Mouse (Mus musculus) skeletal muscle tissue, adult 2 months (tissue): ENCODE measurements around the gene Cdh4.

Experiments
- DNase-seq: peaks from one replicate; pipeline ENCODE4 v3.0.0-alpha.2; 2012; ENCODE audit warnings: low read depth, low spot score

The Cdh4 gene

DNA sequence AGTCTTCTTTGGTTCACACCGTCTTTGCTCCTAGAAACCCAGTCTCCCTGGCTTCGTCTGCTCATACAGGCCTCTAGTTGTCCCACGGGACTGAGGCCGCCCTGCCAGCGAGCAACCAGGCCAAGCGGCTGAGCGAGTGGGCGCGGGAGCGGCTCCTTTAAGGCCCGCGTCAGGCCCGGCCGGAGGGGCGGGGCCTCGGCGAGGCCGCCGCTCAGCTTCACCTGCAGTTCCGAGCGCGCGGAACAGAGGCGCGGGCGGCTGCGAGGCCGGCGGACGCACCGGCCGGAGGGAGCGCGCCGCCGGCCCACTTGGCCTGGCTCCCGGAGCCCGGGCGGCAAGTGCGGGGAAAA is at the start of gene Cdh4:
Cdh4 (plus strand) TSS at position 241 of the 350 bp plus-strand sequence.
- peak; percentile 18 for DNase-seq

DNA sequence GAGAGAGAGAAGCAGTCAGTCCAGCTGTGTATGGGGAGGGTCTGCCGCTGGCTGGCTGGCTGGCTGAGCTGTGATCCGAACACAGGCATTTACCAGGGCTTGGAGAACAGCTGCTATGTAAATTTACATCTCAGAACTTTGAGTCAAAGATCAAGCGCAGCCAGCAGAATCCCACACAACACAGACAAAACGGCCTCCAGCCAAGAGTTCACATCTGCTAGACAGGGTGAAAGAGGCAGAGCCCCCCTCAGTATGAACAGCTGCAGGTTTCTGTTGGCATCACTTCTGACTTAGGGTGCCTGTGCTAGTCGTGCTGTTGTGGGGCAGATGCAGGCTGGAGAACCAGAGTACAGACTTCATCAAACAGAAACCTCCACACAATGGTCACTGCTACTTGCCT is 46.8 kb upstream of the Cdh4 start:
- DNase-seq, result no peak

DNA sequence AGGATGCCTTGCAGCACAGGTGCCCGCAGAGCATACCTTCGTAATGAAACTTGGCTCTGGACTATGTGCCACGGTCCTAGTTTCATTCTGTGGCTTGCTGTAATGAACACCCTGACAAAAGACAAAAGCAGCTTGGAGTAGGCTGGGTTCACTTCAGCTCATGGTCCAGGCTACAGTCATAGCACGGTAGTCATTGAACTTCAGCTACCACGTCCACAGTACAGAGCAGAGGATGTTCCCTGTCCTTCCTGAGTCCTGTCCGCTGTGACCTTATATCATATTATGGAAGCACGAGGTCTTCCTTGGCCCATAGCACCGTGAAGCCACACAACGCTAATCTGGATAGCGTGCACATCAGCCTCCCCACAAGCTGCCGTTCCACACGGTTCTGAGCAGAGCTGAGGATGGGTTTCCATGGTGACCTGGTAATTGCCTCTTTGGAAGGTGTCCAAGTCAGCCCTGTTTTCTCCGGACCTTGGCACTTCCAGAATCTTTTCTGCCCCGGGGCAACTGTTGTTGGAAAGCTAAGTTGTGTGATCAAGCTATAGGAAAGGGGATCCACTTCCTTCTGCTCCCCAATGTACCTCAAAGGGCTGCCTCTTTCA is 42.5 kb upstream of the Cdh4 start:
- DNase-seq, result no peak

DNA sequence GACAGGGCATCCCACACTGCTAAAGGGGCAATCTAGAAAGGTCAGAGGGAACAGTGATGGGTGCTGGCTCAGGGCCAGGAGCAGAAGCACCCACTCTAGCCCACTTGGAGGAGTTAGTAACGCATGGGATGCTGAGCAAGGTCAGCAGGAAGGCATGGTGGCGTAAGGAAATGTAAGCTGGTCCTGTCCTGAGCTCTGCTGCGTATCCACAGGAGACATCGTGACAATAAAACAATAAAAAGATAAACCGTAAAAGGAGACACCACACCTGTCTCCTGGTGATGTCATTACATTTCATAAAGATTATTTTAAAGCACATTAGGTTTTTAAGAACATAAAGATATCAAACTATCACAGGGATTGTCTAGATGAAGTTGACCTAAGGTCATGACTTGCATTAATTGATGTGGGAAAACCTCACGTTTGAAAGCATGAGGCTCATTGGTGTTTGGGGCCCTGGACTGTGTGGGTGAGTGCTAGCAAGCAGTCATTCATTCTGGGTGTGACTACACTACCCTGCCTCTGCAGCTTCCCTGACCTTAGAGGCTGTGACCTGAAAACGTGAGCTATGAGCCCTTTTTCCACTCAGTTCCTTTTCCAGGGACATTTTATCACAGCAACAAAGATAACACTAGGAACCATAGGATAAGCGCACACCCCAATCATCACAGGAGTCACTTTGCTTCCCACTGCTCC is 31.2 kb upstream of the Cdh4 start:
- no peak for DNase-seq

DNA sequence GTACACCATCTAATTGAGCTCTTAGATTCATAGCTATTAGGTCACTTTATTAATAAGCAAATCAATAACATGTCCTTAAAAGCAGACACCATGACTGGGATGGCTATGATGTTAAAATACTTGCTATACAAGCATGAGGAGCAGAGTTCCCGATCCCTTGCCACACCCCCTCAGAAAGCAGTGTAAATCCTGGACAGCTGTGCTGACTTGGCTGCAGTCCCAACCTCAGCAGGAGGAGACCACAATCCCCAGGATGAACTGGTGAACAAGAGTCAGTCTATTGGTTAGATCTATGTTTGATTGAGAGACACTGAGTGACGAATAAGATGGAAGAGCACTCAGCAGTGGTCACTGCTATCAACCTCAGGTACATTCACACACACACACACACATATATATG is 29.3 kb upstream of the Cdh4 start:
- DNase-seq, result no peak

DNA sequence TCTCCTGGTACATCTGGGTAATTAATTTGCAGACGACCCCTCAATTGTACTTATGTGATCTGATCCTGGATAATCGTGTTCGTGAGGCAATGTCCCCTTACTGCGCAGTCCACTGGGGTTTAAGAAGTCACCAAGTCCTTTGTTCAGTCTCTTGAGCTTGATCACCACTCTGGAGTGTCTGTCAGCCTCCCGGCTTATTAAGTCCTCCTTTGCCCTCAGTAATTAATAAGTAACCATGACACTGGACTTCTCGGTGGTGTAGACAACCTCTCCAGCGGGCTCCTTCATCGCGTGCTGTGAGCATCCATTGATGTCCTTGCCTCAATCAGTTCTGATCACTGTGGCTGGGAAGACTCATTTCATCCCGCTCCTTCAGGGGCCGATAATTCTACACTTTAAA is 28.0 kb upstream of the Cdh4 start:
- DNase-seq, result no peak

DNA sequence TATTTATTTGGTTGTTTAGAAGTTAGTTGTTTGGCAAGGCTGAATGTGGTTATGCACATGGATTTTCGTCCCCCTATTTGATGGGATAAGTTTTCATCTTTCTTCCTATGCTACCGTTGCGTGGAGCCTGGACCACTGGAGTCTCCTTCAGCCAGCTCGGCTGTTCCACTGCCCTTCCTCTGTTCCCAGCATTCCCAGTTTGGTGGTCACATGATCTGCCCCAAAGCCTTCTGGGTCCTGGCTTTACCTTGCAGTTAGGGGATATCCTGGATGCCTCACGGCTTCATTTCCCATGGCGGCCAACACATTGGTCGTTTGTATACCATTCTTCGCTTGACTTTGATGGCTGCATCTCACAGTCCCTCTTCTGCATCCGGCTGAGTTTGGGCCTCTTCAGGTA is 27.5 kb upstream of the Cdh4 start:
- no peak for DNase-seq

DNA sequence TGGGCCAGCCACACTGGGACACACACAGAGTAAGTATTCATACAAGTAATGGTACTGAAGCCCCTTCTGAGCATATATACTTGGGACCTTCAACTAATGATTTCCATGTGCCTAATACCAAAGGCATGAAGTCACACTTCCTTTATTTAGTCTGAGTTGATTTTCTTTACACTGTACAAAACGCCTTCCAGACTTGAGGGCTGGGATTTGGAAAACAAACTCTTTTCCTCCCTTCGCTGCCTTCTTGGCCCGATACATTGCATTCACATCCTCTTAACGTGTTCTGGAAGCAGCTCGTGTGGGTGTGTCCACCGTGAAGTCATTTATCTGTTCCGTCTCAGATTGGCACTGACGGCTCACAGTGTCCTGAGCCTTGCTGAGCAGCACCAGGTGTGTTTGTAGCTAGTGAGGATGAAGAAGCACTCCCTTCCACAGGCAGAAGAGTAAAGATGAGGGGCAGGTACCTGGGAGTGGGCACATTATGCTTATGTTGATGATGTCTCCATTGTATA is 26.3 kb upstream of the Cdh4 start:
- no peak for DNase-seq

DNA sequence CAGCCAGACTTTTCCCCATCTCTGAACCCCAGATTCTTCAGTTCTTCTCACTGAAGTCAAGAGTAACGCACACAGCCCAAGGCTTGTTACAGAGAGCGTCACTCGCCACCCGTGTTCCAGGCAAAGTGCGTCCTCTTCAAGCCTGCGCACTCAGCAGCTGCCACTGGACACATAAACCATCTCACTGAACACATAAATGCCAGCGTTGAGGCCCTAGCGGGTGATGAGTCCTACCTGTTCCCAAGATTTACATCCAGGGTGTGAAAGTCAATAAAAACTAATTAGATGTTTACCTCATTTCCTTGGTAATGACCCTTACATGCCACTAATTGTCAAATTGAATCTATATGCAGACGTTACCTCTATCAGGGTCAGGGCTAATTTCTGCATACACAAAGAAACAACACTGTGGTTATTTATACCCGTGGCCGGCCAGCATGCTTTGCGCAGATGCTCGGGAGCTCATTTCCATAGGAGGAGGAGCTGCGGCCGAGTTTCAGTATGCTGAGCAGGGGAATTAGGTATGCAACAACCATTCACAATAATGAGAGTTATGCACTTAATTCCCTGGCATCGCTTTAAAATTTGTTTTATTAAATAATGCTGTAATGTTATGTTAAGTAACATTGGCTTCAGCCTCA is 25.5 kb upstream of the Cdh4 start:
- DNase-seq, result no peak

DNA sequence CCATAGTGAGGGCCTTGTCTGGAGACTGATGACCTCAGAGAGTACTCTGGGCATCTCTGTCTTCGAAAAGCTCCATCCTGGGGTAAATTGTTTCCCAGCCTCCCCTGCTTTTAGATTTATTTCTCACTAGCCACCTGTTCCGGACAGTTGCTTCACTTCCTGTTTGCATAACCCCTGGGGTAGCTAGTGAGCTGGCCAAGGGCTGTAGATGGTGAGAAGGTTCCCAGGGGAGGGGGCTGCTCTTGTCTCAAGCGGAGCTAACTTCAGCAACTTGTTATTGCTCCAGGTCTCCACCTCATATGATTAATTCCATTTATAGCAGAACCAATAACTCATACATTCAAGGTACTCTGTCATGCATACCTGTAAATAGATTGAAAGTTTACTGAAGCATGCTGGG is 16.6 kb upstream of the Cdh4 start:
- DNase-seq, result no peak

DNA sequence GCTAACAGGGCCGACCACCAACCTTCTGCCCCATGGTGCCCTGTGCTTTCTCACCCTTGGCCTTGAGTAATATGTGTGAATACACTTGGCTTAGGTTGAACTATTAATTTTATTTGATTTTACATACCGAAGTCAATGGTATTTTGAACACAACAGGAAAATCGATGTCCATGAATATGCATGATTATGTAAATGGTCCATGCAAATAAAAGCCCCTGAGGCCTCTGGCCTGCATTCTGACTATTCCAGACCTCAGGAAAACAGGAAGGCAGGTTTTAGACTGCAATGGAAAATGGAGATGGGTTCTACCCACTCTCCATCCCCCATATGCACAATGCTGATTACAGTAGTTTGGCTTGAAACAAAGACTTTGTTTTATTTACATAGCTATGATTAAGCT is 13.3 kb upstream of the Cdh4 start:
- DNase-seq, result no peak

DNA sequence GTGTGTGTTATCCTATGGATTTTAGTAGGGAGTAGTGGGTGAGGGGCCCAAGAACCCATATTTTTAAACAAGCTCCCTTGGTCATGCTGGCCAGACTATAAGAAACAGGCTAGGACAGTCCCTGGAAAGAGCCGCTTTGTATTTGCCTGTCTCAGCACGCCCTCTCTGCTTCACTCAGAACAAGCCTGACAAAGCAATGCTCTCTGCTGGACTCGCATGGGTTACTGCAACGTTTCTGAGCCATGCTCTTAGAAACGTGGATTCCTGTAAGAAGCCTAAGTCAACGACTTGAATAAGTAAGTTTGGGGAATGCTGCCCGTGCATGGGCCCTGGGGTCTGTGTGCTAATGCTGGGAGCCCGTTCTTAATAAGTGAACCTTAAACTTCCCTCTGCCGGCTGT is 2.1 kb upstream of the Cdh4 start:
- DNase-seq, result no peak

DNA sequence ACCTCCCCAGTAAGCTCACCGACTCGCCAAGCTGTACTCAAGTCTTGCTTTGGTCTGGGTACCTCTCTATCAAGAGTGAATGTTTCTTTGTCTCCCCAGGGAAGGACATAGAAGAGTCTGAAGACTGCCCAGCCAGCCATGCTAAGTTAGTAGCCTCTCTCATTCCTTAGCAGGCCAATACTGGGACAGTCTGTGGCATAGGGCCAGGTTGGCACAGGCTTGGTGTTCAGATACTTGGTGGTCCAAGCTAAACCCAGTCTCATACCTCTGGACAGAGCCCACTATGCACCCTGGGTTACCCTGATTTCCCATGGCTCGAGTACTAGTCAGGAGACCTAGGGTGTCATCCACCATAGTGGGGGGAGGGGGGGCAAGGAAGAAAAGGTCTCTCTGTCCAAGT is 1.1 kb upstream of the Cdh4 start:
- DNase-seq, result no peak

DNA sequence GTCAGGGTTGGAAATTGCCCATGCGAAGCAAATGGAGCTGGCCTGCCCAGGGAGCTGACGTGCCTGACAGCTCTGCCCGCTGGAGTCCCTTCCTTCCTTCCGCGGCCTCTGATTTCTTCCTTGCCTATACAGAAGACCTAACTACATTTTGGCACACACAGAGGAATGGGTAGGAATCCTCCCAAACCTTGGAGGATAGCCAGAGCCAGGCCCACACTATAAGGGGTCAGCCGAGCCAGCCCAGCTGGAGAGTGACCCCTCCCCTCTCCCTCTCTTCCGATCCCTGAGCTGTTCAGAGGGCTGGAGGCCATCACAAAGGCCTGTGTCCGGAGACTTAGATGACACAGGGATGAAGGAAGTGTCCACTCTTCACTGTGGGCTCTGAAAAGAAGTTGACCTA is 514 bp upstream of the Cdh4 start:
- no peak for DNase-seq

DNA sequence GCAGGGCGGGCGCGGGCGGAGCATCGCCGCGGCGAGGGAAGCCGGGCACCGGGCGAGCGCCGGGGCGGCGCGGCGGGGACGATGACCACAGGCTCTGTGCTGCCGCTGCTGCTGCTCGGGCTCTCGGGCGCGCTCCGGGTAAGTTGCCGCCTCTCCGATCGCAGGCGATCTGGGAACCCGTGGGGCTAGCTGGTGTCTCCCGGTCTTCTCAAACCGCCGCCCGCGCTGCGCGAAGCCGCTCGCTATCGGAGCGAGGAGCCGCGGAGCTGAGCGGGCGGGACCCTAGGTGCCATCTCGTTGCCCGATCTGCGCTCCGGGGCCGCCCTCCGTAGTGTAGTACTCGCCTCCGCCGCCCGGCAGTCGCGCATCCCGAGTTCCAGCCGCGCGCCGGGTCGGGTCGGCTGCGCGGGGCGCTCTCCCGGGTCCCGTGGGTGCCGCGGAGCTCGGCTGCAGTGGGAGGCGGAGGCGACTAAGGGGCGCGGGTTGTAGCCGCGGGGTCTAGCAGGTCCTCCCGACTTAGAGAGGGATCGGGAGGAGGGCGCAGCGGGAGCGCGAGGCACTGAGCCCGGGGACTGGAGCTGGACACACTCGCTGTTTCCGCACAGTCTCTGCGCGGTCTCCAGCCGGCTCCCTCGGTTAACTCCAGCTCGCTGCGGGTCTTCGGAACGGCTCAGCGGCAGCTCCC is 452 bp downstream of the Cdh4 start:
- DNase-seq, result no peak

DNA sequence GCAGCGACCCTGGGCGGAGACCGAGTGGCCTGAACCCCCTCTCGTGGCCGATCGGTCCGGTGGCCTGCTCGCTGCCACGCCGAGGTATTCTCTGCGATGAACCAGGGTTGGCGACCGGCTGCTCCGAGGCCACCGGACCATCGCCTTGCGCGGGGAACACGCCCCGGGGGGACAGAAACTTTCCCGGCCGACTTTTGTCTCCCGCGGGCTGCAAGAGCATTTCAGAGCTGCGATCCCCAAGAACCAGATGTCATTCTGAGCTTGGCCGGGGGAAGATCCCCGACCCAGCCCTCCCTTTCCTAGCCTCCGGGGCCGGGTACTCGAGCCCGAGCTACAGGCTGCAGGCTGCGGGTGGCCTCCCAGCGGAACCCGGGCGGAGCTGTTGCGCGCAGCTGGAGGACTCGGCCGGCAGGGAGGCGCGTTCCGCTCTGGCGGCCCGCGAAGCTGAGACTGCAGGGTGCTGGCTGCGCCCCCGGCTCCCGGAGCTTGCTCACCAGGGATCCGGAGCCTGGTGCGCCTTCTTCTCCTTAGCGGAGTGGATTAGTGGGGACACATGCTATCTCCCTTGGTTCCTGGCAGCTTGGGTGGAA is 1.1 kb downstream of the Cdh4 start:
- DNase-seq, result no peak

DNA sequence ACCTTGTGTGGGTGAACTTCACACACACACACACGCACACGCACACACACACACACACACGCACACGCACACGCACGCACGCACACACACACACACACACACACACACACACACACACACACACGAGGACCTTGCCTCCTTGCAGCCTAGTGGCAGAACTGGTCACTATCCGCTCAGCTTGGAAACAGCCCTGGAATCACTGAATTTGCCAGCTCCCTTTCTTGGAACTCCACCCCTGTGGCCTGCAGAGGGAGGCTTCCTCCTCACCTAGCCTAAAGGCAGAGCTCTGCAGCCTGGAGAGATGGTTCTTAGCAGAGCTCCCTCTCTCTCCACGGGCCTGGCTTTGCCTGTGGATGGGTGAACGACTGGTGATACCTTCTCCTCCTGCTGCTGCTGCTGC is 1.7 kb downstream of the Cdh4 start:
- DNase-seq, result no peak

DNA sequence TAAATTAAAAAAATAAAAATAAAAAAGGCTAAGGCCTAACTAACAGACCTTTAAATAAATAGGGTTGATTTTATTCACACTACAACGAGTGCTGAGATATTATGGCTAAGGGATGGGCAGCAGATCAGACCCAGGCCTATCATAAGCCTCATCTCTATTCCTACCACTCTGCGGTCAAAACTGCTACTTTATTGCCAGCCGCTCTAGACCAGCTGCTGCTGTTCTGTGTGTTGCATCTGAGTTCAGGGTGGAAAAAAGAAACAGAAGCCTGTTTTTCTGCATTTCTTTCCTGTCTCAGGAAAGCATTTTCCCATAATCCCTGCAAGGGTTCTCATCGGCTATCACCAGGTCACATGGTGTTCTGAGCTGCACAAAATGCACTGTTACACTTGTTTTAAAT is 6.0 kb downstream of the Cdh4 start:
- no peak for DNase-seq

DNA sequence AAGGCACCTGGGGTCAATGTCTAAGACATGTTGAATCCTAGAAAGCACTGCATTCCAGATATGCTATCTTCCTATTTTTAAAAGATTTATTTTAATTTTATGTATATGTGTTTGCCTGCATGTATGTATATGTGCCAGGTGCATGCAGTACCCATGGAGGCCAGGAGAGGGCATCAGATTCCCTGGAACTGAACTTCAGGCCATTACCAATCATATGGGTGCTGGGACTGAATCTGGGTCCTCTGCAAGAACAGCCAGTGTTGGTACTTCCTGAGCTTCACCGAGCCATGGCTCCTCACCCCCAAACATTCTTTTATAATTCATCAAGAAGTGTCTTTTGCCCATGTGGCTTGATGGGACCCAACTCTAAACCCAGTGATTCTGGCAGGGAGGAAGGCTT is 6.8 kb downstream of the Cdh4 start:
- no peak for DNase-seq

DNA sequence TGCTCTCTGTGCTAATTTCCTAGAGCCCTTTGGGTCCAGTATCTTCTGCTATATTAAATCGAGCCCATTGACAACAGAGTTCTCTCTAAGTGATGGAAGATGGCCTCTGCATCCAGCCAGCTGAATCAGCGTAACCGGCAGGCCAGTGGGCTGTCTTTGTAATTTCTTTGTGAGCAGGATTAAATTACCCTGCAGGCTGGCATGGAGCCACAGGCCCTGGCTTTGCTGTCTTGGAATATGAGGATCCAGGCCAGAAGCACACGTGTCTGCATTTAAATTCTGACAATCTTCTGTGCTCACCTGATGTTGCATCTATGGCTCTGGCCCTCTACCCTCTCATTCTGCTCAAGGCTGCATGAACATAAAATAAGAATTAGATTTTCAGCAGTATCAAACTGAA is 17.0 kb downstream of the Cdh4 start:
- DNase-seq, result no peak

DNA sequence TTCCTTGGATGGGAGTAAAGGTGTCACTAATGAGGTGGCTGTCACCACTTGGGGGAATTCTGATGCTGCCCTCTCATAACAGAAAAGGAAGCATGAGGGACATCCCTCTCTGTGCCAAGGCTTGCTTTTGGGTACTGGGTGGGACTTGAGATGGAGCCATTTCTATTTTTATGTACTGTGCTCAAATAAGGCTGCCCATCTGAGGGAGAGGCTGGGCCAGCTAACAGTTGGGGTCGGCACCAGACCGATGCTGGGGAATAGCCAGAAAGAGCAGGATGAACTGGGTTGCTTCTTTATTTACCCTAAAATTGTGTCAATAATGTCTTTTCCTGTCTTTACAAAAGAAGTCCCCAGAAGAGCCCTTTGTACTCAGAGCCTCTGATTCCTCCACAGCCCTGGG is 17.4 kb downstream of the Cdh4 start:
- DNase-seq, result no peak

DNA sequence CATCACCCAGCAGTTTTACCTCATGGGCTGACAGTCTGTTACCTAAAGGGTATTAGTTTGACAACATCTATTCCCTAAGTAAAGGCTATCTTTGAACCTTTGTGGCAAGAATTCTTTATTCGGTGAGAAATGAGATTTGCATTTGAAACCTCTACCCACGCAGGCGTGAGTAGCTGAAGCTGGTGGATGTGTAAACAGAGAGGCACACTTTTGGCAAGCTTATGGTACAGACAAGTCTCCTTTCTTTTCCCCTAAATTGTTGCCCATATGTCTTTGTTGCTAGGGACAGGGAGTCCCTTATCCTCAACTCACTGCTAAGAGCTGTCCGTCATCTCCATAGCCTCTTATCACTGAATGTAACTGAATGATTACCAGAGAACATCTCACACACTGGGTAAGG is 21.3 kb downstream of the Cdh4 start:
- no peak for DNase-seq
